Mouse (Mus musculus): ENCODE data around the gene Prkag3. TPM values are rescaled to one million over a fixed set of nuclear protein-coding genes. Genes with fewer than 3 reads are reported as not detected.

The Prkag3 gene
- 0.11 TPM in 1 of 2 replicates, not detected in the other for total RNA-seq (2014; rRNA removed)
- polyA plus RNA-seq (2015; fragmentation: Nextera tagmentation; extraction: Ambion mirVana) = 0.09 TPM in 1 of 2 replicates, not detected in the other

DNA sequence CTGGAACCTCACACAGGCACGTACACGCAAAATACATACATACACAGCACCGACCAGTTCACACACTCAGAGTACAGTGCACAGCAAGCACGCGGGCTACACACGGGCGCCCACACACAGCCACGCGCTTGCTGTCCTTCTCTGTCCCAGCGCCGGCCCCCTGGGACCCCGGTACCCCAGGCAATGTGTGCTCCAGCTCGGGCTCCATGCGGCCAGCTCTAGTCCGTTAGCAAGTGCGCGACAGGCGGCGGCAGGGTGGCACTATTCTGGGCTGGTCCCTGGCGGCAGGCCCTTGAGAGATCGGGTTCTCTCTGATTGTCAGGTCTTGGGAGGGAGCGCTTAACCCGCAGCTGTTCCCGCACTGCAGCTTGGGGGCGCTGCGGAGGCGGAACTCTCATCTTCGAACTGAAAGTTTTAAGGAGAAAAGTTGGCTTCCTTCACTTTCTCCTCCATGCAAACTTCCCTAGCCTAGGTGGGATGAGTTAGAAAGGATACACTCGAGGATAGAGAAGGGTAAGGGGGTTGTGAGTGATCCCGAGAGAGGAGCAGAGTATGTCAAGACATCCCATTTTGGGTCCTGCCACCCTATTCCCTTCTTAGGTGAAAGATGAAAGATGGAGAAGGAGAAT, at the start of gene Prkag3:
TSS of gene Prkag3 (minus strand) at position 579 of the 629 bp plus-strand sequence.
- 13% methylated on average over 30 of the region's 30 CpGs for WGBS
- Histone ChIP-seq H3K4me3 (ENCODE audit: low read depth, low read length) (no peak within 1 kb of the TSS), H3K9me3 (ENCODE audit: low read length) (no peaks in the 10 kb centered on the region), H3K4me1 (ENCODE audit: insufficient read depth, low read length) (no peaks in the 10 kb centered on the region), H3K36me3 (ENCODE audit: insufficient read depth, low read length) (no peaks in the 10 kb centered on the region), H3K27me3 (ENCODE audit: insufficient read depth, low read length) (peaks cover 13% of the 10 kb centered on the region), H3K4me2 (ENCODE audit: low read depth, low read length, poor library complexity, severe bottlenecking) (peak within 1 kb of the TSS; percentile 16), H3K9ac (replicated peaks; ENCODE audit: low read length, poor library complexity, severe bottlenecking) (no peak within 1 kb of the TSS), H3K27ac (ENCODE audit: low read depth, low read length) (no peak within 1 kb of the TSS)
- ATAC-seq (ENCODE audit: low FRiP score) (no peak), DNase-seq (ENCODE audit: low spot score) (peak; percentile 46)
- peak; percentile 63 for TF ChIP-seq CTCF (IDR thresholded peaks at IDR 0.05)

DNA sequence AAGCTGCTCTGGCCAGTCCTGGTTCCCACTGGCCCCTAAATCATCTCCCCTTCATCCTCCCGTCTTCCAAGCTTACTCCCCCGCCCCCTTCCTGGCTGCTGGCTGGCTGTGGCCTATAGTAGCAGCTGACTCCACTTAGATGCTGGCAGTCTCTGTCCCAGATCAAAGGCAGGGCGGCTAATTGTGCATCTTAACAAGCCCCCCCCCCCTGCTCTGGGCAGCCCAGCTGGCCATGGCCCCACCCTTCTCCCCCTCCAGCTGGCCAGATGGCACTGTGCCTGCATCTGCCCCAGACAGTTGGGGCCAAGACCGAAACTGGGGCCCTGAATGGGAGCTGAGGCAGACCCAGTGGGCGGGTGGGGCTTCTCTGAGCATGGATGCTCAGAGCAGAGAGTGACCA, 48.4 kb upstream of the Prkag3 start:
- Histone ChIP-seq H3K27me3 (ENCODE audit: insufficient read depth, low read length) (peaks cover 57% of the 10 kb centered on the region), H3K9me3 (ENCODE audit: low read length) (no peaks in the 10 kb centered on the region), H3K4me3 (ENCODE audit: low read depth, low read length) (no peak overlapping the region), H3K27ac (ENCODE audit: low read depth, low read length) (no peak overlapping the region), H3K9ac (replicated peaks; ENCODE audit: low read length, poor library complexity, severe bottlenecking) (0 out of 2 replicates have a peak overlapping the region, but pooled peaks have one; percentile 24), H3K4me1 (ENCODE audit: insufficient read depth, low read length) (no peaks in the 10 kb centered on the region), H3K36me3 (ENCODE audit: insufficient read depth, low read length) (no peaks in the 10 kb centered on the region), H3K4me2 (ENCODE audit: low read depth, low read length, poor library complexity, severe bottlenecking) (no peak overlapping the region)
- ATAC-seq (ENCODE audit: low FRiP score) (peak; percentile 45), DNase-seq (ENCODE audit: low spot score) (peak; percentile 90)
- no peak for TF ChIP-seq CTCF (IDR thresholded peaks at IDR 0.05)
- WGBS = 19% methylated on average over 5 of the region's 5 CpGs

DNA sequence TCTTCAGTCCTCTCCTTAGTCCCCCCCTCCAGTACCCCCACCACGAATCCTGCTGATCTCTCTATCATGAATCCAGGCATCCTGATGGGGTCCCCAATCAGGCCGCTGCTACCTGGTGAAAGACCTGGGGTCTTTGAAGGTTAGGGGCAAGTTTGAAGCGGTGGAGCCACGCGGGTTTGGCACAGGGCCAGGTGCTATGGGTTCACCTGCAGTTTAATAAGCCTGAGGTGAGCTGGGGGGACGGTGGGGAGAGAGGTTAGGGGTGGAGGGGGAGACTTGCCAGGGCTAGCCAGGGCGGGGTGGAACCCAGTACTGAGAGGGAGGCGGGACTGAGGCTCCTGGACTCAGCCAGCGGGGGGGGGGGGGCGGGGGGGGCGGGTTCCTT, 46.1 kb upstream of the Prkag3 start:
- H3K9me3 ChIP-seq (ENCODE audit: low read length) = no peaks in the 10 kb centered on the region
- ATAC-seq (ENCODE audit: low FRiP score) (no peak), DNase-seq (ENCODE audit: low spot score) (no peak)
- peaks cover 12% of the 10 kb centered on the region; the same call in 1 of the 2 replicates for H3K4me1 ChIP-seq (ENCODE audit: insufficient read depth, low read length)
- no peak for TF ChIP-seq CTCF (IDR thresholded peaks at IDR 0.05)
- H3K36me3 ChIP-seq (ENCODE audit: insufficient read depth, low read length) = no peaks in the 10 kb centered on the region
- WGBS = 5% methylated on average over 6 of the region's 11 CpGs
- no peak overlapping the region for H3K4me3 ChIP-seq (ENCODE audit: low read depth, low read length)
- peak overlapping the region; percentile 59; the same call in 1 of the 2 replicates for H3K4me2 ChIP-seq (ENCODE audit: low read depth, low read length, poor library complexity, severe bottlenecking)
- H3K27ac ChIP-seq (ENCODE audit: low read depth, low read length) = no peak overlapping the region
- no peak overlapping the region for H3K9ac ChIP-seq (replicated peaks; ENCODE audit: low read length, poor library complexity, severe bottlenecking)
- peaks cover 60% of the 10 kb centered on the region for H3K27me3 ChIP-seq (ENCODE audit: insufficient read depth, low read length)

DNA sequence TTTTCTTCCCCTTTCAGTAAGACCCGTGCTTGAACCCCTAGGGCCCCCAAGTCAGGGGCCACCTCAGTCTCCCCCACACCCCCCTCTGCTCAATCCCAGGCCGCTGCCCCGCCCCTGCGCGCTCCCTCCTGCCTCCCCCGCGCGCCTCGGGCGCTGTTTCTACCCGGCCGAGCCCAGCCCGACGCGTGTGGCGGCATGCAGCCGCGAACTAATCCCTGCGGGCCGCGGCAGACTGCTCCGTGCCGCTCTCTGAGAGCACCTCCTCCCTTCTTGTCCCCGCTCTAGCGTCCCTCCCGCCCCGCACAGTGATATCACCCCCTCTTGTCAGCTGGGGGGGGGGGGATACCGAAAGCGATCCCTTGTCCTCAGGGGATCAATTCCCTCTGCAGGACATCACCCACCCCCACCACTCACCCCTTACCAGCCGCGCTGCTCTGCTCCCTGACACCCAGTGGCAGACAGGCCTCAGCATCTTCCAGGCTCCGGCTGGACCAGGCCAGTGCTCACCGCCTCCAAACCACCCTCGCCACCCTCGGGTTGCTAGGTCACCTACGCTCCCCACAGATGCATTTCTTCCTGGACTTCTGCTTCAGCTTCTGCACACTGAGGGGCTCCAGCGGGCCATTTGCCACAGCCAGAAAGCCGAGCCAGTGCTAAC, 45.6 kb upstream of the Prkag3 start:
- H3K4me1 ChIP-seq (ENCODE audit: insufficient read depth, low read length) = peaks cover 12% of the 10 kb centered on the region; the same call in 1 of the 2 replicates
- peaks cover 58% of the 10 kb centered on the region for H3K27me3 ChIP-seq (ENCODE audit: insufficient read depth, low read length)
- peak; percentile 21; the same call in 1 of the 2 replicates for ATAC-seq (ENCODE audit: low FRiP score)
- 0 out of 2 replicates have a peak overlapping the region, but pooled peaks have one; percentile 33 for H3K9ac ChIP-seq (replicated peaks; ENCODE audit: low read length, poor library complexity, severe bottlenecking)
- no peak for DNase-seq (ENCODE audit: low spot score)
- 3% methylated on average over 34 of the region's 38 CpGs for WGBS
- no peaks in the 10 kb centered on the region for H3K9me3 ChIP-seq (ENCODE audit: low read length)
- no peak for TF ChIP-seq CTCF (IDR thresholded peaks at IDR 0.05)
- no peak overlapping the region for H3K27ac ChIP-seq (ENCODE audit: low read depth, low read length)
- H3K4me2 ChIP-seq (ENCODE audit: low read depth, low read length, poor library complexity, severe bottlenecking) = peak overlapping the region; percentile 59
- no peaks in the 10 kb centered on the region for H3K36me3 ChIP-seq (ENCODE audit: insufficient read depth, low read length)
- H3K4me3 ChIP-seq (ENCODE audit: low read depth, low read length) = peak overlapping the region; percentile 24

- Histone ChIP-seq H3K4me1 (ENCODE audit: insufficient read depth, low read length) (peaks cover 12% of the 10 kb centered on the region; the same call in 1 of the 2 replicates), H3K36me3 (ENCODE audit: insufficient read depth, low read length) (no peaks in the 10 kb centered on the region), H3K27ac (ENCODE audit: low read depth, low read length) (no peak overlapping the region), H3K9me3 (ENCODE audit: low read length) (no peaks in the 10 kb centered on the region), H3K4me3 (ENCODE audit: low read depth, low read length) (no peak overlapping the region), H3K27me3 (ENCODE audit: insufficient read depth, low read length) (peaks cover 48% of the 10 kb centered on the region), H3K9ac (replicated peaks; ENCODE audit: low read length, poor library complexity, severe bottlenecking) (no peak overlapping the region), H3K4me2 (ENCODE audit: low read depth, low read length, poor library complexity, severe bottlenecking) (no peak overlapping the region)
- no peak for ATAC-seq (ENCODE audit: low FRiP score)
- DNase-seq (ENCODE audit: low spot score) = no peak
- no peak for TF ChIP-seq CTCF (IDR thresholded peaks at IDR 0.05)
- 27% methylated on average over 19 of the region's 19 CpGs for WGBS
Observed at GRCm38 (mm10) chr1:74792831-74793660, 44.0 kb upstream of the Prkag3 start.

Measured in midbrain, postnatal 0 days (tissue).